Mouse (Mus musculus) adipocyte (in vitro differentiated cells): ENCODE data around the gene Hist2h3b.
"Not testable (repeated sequence)": the region's sequence is repeated elsewhere in the genome, so short reads cannot be mapped to it uniquely, and the experiment has no call there.

Source experiments
- DNase-seq: peaks from one replicate; pipeline ENCODE4 v3.0.0-alpha.2; 2016; ENCODE audit warnings: low spot score

The Hist2h3b gene

GRCm38 (mm10) chr3:96262979-96263550 is 5.4 kb upstream of the Hist2h3b start, which contains the start of gene Hist2h4:
Gene Hist2h4, minus strand, starts transcription at chr3:96263311.
- DNase-seq = peak; percentile 99

- peak; percentile 83 for DNase-seq
Observed at GRCm38 (mm10) chr3:96263558-96264403, 4.7 kb upstream of the Hist2h3b start.

- DNase-seq = no peak
Observed at GRCm38 (mm10) chr3:96264404-96264949, 4.0 kb upstream of the Hist2h3b start.

- DNase-seq = no peak
Observed at GRCm38 (mm10) chr3:96266132-96266710, 2.2 kb upstream of the Hist2h3b start.

GRCm38 (mm10) chr3:96267541-96267940 is 913 bp upstream of the Hist2h3b start:
- no peak for DNase-seq

- DNase-seq = not testable (repeated sequence)
Observed at GRCm38 (mm10) chr3:96268776-96269378, 423 bp downstream of the Hist2h3b start.

GRCm38 (mm10) chr3:96269511-96270474 is 1.3 kb downstream of the Hist2h3b start, which contains the start of gene Hist2h2bb:
Gene Hist2h2bb, plus strand, starts transcription at chr3:96269752.
- peak; percentile 98 for DNase-seq

- peak; percentile 32 for DNase-seq
Observed at GRCm38 (mm10) chr3:96273591-96274465, 5.4 kb downstream of the Hist2h3b start.

GRCm38 (mm10) chr3:96277428-96277799 is 9.0 kb downstream of the Hist2h3b start:
- DNase-seq = peak; percentile 45

- peak; percentile 74 for DNase-seq
Observed at GRCm38 (mm10) chr3:96277800-96278624, 9.6 kb downstream of the Hist2h3b start.

GRCm38 (mm10) chr3:96280660-96281059 is 12.2 kb downstream of the Hist2h3b start:
- peak; percentile 38 for DNase-seq

- peak; percentile 50 for DNase-seq
Observed at GRCm38 (mm10) chr3:96284457-96284856, 16.0 kb downstream of the Hist2h3b start.

GRCm38 (mm10) chr3:96287334-96287733 is 18.9 kb downstream of the Hist2h3b start:
- DNase-seq = not testable (repeated sequence)

GRCm38 (mm10) chr3:96289201-96289600 is 20.7 kb downstream of the Hist2h3b start:
- no peak for DNase-seq

- DNase-seq = not testable (repeated sequence)
Observed at GRCm38 (mm10) chr3:96290727-96291126, 22.3 kb downstream of the Hist2h3b start.

- no peak for DNase-seq
Observed at GRCm38 (mm10) chr3:96292641-96293040, 24.2 kb downstream of the Hist2h3b start.

GRCm38 (mm10) chr3:96293368-96293767 is 24.9 kb downstream of the Hist2h3b start:
- DNase-seq = no peak

- DNase-seq = no peak
Observed at GRCm38 (mm10) chr3:96293787-96294186, 25.3 kb downstream of the Hist2h3b start, which contains the start of gene Fcgr1. Gene Fcgr1, minus strand, starts transcription at chr3:96293969.

- no peak for DNase-seq
Observed at GRCm38 (mm10) chr3:96298360-96298759, 29.9 kb downstream of the Hist2h3b start.
